In genomic region chr2:25271827-25272511, GRCm38 (mm10) we compare ENCODE assay signal across 8 mouse cellular contexts. TPM values are rescaled to one million over a fixed set of nuclear protein-coding genes. Genes with fewer than 3 reads are reported as not detected.
DNase-seq lines count a peak whose midpoint lies in the region; ATAC-seq lines count a peak whose summit lies in the region.

TSS of gene Ssna1 (minus strand) at chr2:25272438.
TSS of gene Anapc2 (plus strand) at chr2:25272478.

- peak; percentile 94 for DNase-seq in adipocyte (ENCODE audit: low spot score)
- DNase-seq in embryo, embryonic 10 days (ENCODE audit: low spot score): peak; percentile 100
- peak; percentile 98 for DNase-seq in gastrocnemius, postnatal 10 days
- peak; percentile 98 for DNase-seq in induced T-regulatory cell, adult 2 months (ENCODE audit: low read depth)
- peak; percentile 90 to 98 for DNase-seq in left cerebral cortex, adult 9 months (ENCODE audit: low spot score in 2 of 2)
- peak; percentile 97 for DNase-seq in right cerebral cortex, postnatal 14 days
- peak; percentile 98 for DNase-seq in urinary bladder, postnatal 36 days (ENCODE audit: low spot score in 2 of 2)

- ATAC-seq in megakaryocyte progenitor cell, adult 5-6 weeks (replicated peaks; ENCODE audit: poor library complexity): peak; percentile 97

RNA-seq across cellular contexts. Expression of gene Ssna1, which starts in this region (rescaled TPM):
- 10 to 100 TPM; 39.5 to 40.3 TPM for total RNA-seq in gastrocnemius, postnatal 10 days (2021)
- total RNA-seq in megakaryocyte progenitor cell, adult 5-6 weeks (2015): 136 and 148 TPM in 2 replicates
- 71.3 and 92.7 TPM in 2 replicates for total RNA-seq in megakaryocyte progenitor cell, adult 5-6 weeks (2017)

RNA-seq across cellular contexts. Expression of gene Anapc2, which starts in this region (rescaled TPM):
- total RNA-seq in gastrocnemius, postnatal 10 days (2021): 10 to 100 TPM; 35.2 to 52.2 TPM
- total RNA-seq in megakaryocyte progenitor cell, adult 5-6 weeks (2015): 28.3 and 34.4 TPM in 2 replicates
- 36.5 and 42.4 TPM in 2 replicates for total RNA-seq in megakaryocyte progenitor cell, adult 5-6 weeks (2017)

Comparison
In these comparisons a context has a peak if more than half of its experiments do, and no peak if none do; other contexts are left out.
1. Peak in every context shown above with its lines: DNase-seq and ATAC-seq.